Mouse (Mus musculus): ENCODE data around the gene Sfmbt2. TPM values are rescaled to one million over a fixed set of nuclear protein-coding genes. Genes with fewer than 3 reads are reported as not detected.

Sfmbt2 gene
- polyA plus RNA-seq, 1 experiment from 2014 or later, result 1.7 TPM

GRCm38 (mm10) chr2:10372321-10372723 is 2.0 kb downstream of the Sfmbt2 start:
- Histone ChIP-seq H3K9ac (ENCODE audit: low read length) (peak overlapping the region; percentile 69), H3K9me3 (ENCODE audit: control insufficient read depth, low read length) (no peaks in the 10 kb centered on the region), H3K36me3 (ENCODE audit: control insufficient read depth, insufficient read depth, low read length) (no peaks in the 10 kb centered on the region), H3K4me2 (ENCODE audit: low read length) (peak overlapping the region; percentile 99), H3K27ac (replicated peaks in 1 of 2; ENCODE audit: control insufficient read depth in 1 of 2, insufficient read depth in 1 of 2, low read depth in 2 of 2, low read length in 2 of 2) (no peak overlapping the region), H3K4me3 (ENCODE audit: control insufficient read depth in 1 of 2, insufficient read depth in 1 of 2, low read depth in 1 of 2, low read length in 2 of 2) (peak overlapping the region; percentile 67 to 81), H3K4me1 (ENCODE audit: control insufficient read depth in 2 of 2, insufficient read depth in 2 of 2, low read length in 2 of 2) (peaks cover 9 to 11% of the 10 kb centered on the region in 2 experiments), H3K27me3 (ENCODE audit: control insufficient read depth, insufficient read depth, low read length) (peaks cover 63% of the 10 kb centered on the region)
- peak; percentile 32; the same call in 1 of the 2 replicates for ATAC-seq (ENCODE audit: insufficient number of reproducible peaks, insufficient read depth, low FRiP score, low read depth)
- 0% methylated on average over 30 of the region's 31 CpGs for WGBS

- peak overlapping the region; percentile 69 for H3K9ac ChIP-seq (ENCODE audit: low read length)
- WGBS, result under 1% methylated on average over 34 of the region's 35 CpGs
- H3K4me1 ChIP-seq (ENCODE audit: control insufficient read depth in 2 of 2, insufficient read depth in 2 of 2, low read length in 2 of 2), result peaks cover 9 to 11% of the 10 kb centered on the region in 2 experiments
- H3K36me3 ChIP-seq (ENCODE audit: control insufficient read depth, insufficient read depth, low read length), result no peaks in the 10 kb centered on the region
- H3K4me2 ChIP-seq (ENCODE audit: low read length), result peak overlapping the region; percentile 99
- H3K27ac ChIP-seq (replicated peaks in 1 of 2; ENCODE audit: control insufficient read depth in 1 of 2, insufficient read depth in 1 of 2, low read depth in 2 of 2, low read length in 2 of 2), result no peak overlapping the region
- peak overlapping the region; percentile 67 to 81 for H3K4me3 ChIP-seq (ENCODE audit: control insufficient read depth in 1 of 2, insufficient read depth in 1 of 2, low read depth in 1 of 2, low read length in 2 of 2)
- no peaks in the 10 kb centered on the region for H3K9me3 ChIP-seq (ENCODE audit: control insufficient read depth, low read length)
- ATAC-seq (ENCODE audit: insufficient number of reproducible peaks, insufficient read depth, low FRiP score, low read depth), result peak; percentile 7; the same call in 1 of the 2 replicates
- peaks cover 61% of the 10 kb centered on the region for H3K27me3 ChIP-seq (ENCODE audit: control insufficient read depth, insufficient read depth, low read length)
These were observed 2.6 kb downstream of the Sfmbt2 start for GRCm38 (mm10) chr2:10372776-10373507.

GRCm38 (mm10) chr2:10373508-10374206 is 3.3 kb downstream of the Sfmbt2 start:
- Histone ChIP-seq H3K9me3 (ENCODE audit: control insufficient read depth, low read length) (no peaks in the 10 kb centered on the region), H3K9ac (ENCODE audit: low read length) (peak overlapping the region; percentile 69), H3K36me3 (ENCODE audit: control insufficient read depth, insufficient read depth, low read length) (no peaks in the 10 kb centered on the region), H3K27ac (replicated peaks in 1 of 2; ENCODE audit: control insufficient read depth in 1 of 2, insufficient read depth in 1 of 2, low read depth in 2 of 2, low read length in 2 of 2) (no peak overlapping the region), H3K4me3 (ENCODE audit: control insufficient read depth in 1 of 2, insufficient read depth in 1 of 2, low read depth in 1 of 2, low read length in 2 of 2) (peak overlapping the region; percentile 67 to 81), H3K4me1 (ENCODE audit: control insufficient read depth in 2 of 2, insufficient read depth in 2 of 2, low read length in 2 of 2) (peaks cover 9 to 11% of the 10 kb centered on the region in 2 experiments), H3K27me3 (ENCODE audit: control insufficient read depth, insufficient read depth, low read length) (peaks cover 54% of the 10 kb centered on the region), H3K4me2 (ENCODE audit: low read length) (peak overlapping the region; percentile 99)
- ATAC-seq (ENCODE audit: insufficient number of reproducible peaks, insufficient read depth, low FRiP score, low read depth), result no peak
- under 1% methylated on average over 30 of the region's 30 CpGs for WGBS

GRCm38 (mm10) chr2:10374207-10375023 is 4.1 kb downstream of the Sfmbt2 start:
- peak overlapping the region; percentile 58 for H3K9ac ChIP-seq (ENCODE audit: low read length)
- under 1% methylated on average over 34 of the region's 34 CpGs for WGBS
- H3K4me2 ChIP-seq (ENCODE audit: low read length), result peak overlapping the region; percentile 99
- ATAC-seq (ENCODE audit: insufficient number of reproducible peaks, insufficient read depth, low FRiP score, low read depth), result no peak
- no peaks in the 10 kb centered on the region for H3K36me3 ChIP-seq (ENCODE audit: control insufficient read depth, insufficient read depth, low read length)
- H3K4me3 ChIP-seq (ENCODE audit: control insufficient read depth in 1 of 2, insufficient read depth in 1 of 2, low read depth in 1 of 2, low read length in 2 of 2), result peak overlapping the region; percentile 67 to 81
- peaks cover 53% of the 10 kb centered on the region for H3K27me3 ChIP-seq (ENCODE audit: control insufficient read depth, insufficient read depth, low read length)
- H3K4me1 ChIP-seq (ENCODE audit: control insufficient read depth in 2 of 2, insufficient read depth in 2 of 2, low read length in 2 of 2), result peaks cover 9 to 11% of the 10 kb centered on the region in 2 experiments
- no peaks in the 10 kb centered on the region for H3K9me3 ChIP-seq (ENCODE audit: control insufficient read depth, low read length)
- H3K27ac ChIP-seq (replicated peaks in 1 of 2; ENCODE audit: control insufficient read depth in 1 of 2, insufficient read depth in 1 of 2, low read depth in 2 of 2, low read length in 2 of 2), result no peak overlapping the region

GRCm38 (mm10) chr2:10375024-10375372 is 4.7 kb downstream of the Sfmbt2 start:
- Histone ChIP-seq H3K4me1 (ENCODE audit: control insufficient read depth in 2 of 2, insufficient read depth in 2 of 2, low read length in 2 of 2) (peaks cover 9 to 11% of the 10 kb centered on the region in 2 experiments), H3K27me3 (ENCODE audit: control insufficient read depth, insufficient read depth, low read length) (peaks cover 47% of the 10 kb centered on the region), H3K9ac (ENCODE audit: low read length) (peak overlapping the region; percentile 58), H3K9me3 (ENCODE audit: control insufficient read depth, low read length) (no peaks in the 10 kb centered on the region), H3K27ac (replicated peaks in 1 of 2; ENCODE audit: control insufficient read depth in 1 of 2, insufficient read depth in 1 of 2, low read depth in 2 of 2, low read length in 2 of 2) (no peak overlapping the region), H3K4me3 (ENCODE audit: control insufficient read depth in 1 of 2, insufficient read depth in 1 of 2, low read depth in 1 of 2, low read length in 2 of 2) (peak overlapping the region; percentile 67 to 81), H3K36me3 (ENCODE audit: control insufficient read depth, insufficient read depth, low read length) (no peaks in the 10 kb centered on the region), H3K4me2 (ENCODE audit: low read length) (peak overlapping the region; percentile 99)
- under 1% methylated on average over 22 of the region's 22 CpGs for WGBS
- no peak for ATAC-seq (ENCODE audit: insufficient number of reproducible peaks, insufficient read depth, low FRiP score, low read depth)

- WGBS, result 83% methylated on average over 4 of the region's 4 CpGs
- Histone ChIP-seq H3K36me3 (ENCODE audit: control insufficient read depth, insufficient read depth, low read length) (no peaks in the 10 kb centered on the region), H3K9me3 (ENCODE audit: control insufficient read depth, low read length) (no peaks in the 10 kb centered on the region), H3K9ac (ENCODE audit: low read length) (no peak overlapping the region), H3K4me1 (ENCODE audit: control insufficient read depth in 2 of 2, insufficient read depth in 2 of 2, low read length in 2 of 2) (no peaks in the 10 kb centered on the region), H3K27ac (replicated peaks in 1 of 2; ENCODE audit: control insufficient read depth in 1 of 2, insufficient read depth in 1 of 2, low read depth in 2 of 2, low read length in 2 of 2) (no peak overlapping the region), H3K4me2 (ENCODE audit: low read length) (no peak overlapping the region), H3K27me3 (ENCODE audit: control insufficient read depth, insufficient read depth, low read length) (no peaks in the 10 kb centered on the region), H3K4me3 (ENCODE audit: control insufficient read depth in 1 of 2, insufficient read depth in 1 of 2, low read depth in 1 of 2, low read length in 2 of 2) (no peak overlapping the region)
- ATAC-seq (ENCODE audit: insufficient number of reproducible peaks, insufficient read depth, low FRiP score, low read depth), result no peak
These were observed 19.7 kb downstream of the Sfmbt2 start for GRCm38 (mm10) chr2:10389988-10390387.

GRCm38 (mm10) chr2:10390791-10391190 is 20.5 kb downstream of the Sfmbt2 start:
- Histone ChIP-seq H3K4me2 (ENCODE audit: low read length) (no peak overlapping the region), H3K9me3 (ENCODE audit: control insufficient read depth, low read length) (no peaks in the 10 kb centered on the region), H3K27ac (replicated peaks in 1 of 2; ENCODE audit: control insufficient read depth in 1 of 2, insufficient read depth in 1 of 2, low read depth in 2 of 2, low read length in 2 of 2) (no peak overlapping the region), H3K36me3 (ENCODE audit: control insufficient read depth, insufficient read depth, low read length) (no peaks in the 10 kb centered on the region), H3K9ac (ENCODE audit: low read length) (no peak overlapping the region), H3K4me1 (ENCODE audit: control insufficient read depth in 2 of 2, insufficient read depth in 2 of 2, low read length in 2 of 2) (no peaks in the 10 kb centered on the region), H3K27me3 (ENCODE audit: control insufficient read depth, insufficient read depth, low read length) (no peaks in the 10 kb centered on the region), H3K4me3 (ENCODE audit: control insufficient read depth in 1 of 2, insufficient read depth in 1 of 2, low read depth in 1 of 2, low read length in 2 of 2) (no peak overlapping the region)
- WGBS, result 48% methylated on average over 7 of the region's 7 CpGs
- no peak for ATAC-seq (ENCODE audit: insufficient number of reproducible peaks, insufficient read depth, low FRiP score, low read depth)

Measured in heart, embryonic 14.5 days (tissue).